Mouse (Mus musculus): Measurements from ENCODE around the gene Ctnna3.

DNA sequence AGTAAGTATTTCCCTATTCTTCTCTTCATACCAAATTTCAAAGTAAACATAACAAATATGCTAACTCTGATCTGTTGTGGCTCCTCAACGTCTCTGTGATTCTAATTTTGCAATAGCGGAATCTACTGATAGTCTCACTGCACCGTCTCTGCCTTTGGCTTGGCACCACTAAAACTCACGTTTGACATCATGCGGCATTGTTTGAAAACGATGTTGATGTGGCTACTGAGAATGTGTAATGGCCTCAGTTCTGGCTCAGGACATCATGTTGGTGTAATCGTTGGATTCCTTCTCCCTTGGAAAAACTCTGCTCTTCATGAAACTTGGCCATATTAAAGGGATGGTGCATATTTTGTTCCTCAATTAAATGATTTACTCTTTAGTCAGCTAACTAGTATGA is 439.2 kb downstream of the Ctnna3 start:
- TF ChIP-seq CTCF (IDR thresholded peaks at IDR 0.05; ENCODE audit: low read depth) = no peak
- no peak for TF ChIP-seq EP300 (IDR thresholded peaks at IDR 0.05; ENCODE audit: low read depth)
